Mouse (Mus musculus) adrenal gland, postnatal 14 days (tissue): ENCODE measurements around the gene Col9a2. TPM values are rescaled to one million over a fixed set of nuclear protein-coding genes. Genes with fewer than 3 reads are reported as not detected.

ENCODE experiments used
- DNase-seq: peaks from one replicate; pipeline ENCODE4 v3.0.0; 2021; ENCODE audit warnings: mixed read lengths
- total RNA-seq: library from RNA; stranded (reverse); gene quantifications from 2 replicates; pipeline ENCODE4 v1.2.3, GENCODE M21; 2021

Gene Col9a2
- total RNA-seq, 1 experiment from 2014 or later, result 1.0 TPM

GRCm38 (mm10) chr4:121084506-121084905 lies 45.3 kb downstream of the Col9a2 start:
- DNase-seq, result no peak

GRCm38 (mm10) chr4:121088696-121089095 lies 49.5 kb downstream of the Col9a2 start:
- no peak for DNase-seq

- DNase-seq, result no peak
These were observed 51.0 kb downstream of the Col9a2 start for GRCm38 (mm10) chr4:121090211-121090610.

- DNase-seq, result peak; percentile 87
These were observed 58.6 kb downstream of the Col9a2 start, which contains the start of gene Zmpste24 for GRCm38 (mm10) chr4:121097650-121098378. Zmpste24 (minus strand) TSS chr4:121098241.

- no peak for DNase-seq
These were observed 64.1 kb downstream of the Col9a2 start for GRCm38 (mm10) chr4:121103304-121103703.

Other genes starting within 250 kb of the Col9a2 start
- 58.8 and 74.3 TPM in 2 replicates for gene Nfyc, start 207.8 kb upstream of the Col9a2 start, total RNA-seq
- gene Rims3, start 184.6 kb upstream of the Col9a2 start, total RNA-seq, result 7.2 and 7.3 TPM in 2 replicates
- 12.0 and 15.3 TPM in 2 replicates for gene Exo5, start 114.4 kb upstream of the Col9a2 start, total RNA-seq
- gene Zfp69, start 87.7 kb upstream of the Col9a2 start, total RNA-seq, result 2.4 and 3.4 TPM in 2 replicates
- 31.5 and 42.3 TPM in 2 replicates for gene Smap2, start 22.1 kb upstream of the Col9a2 start, total RNA-seq
- 36.5 and 36.9 TPM in 2 replicates for gene Zmpste24, start 58.9 kb downstream of the Col9a2 start, total RNA-seq
- gene Tmco2, start 69.8 kb downstream of the Col9a2 start, total RNA-seq, result not detected in 2 replicates
- gene Rlf, start 175.7 kb downstream of the Col9a2 start, total RNA-seq, result 16.5 TPM in 2 replicates